Mouse (Mus musculus) embryonic stem cell, embryonic (primary cell): ENCODE data around the gene Ier2.

Source experiments
- CTCF ChIA-PET, 4 experiments: fragments of 300-600 bp in 2 of 4; fragments of 350-600 bp in 2 of 4; sonication (Branson Sonifier 250); formaldehyde crosslinking; loops; one replicate each; lab custom pipeline; 2022; ENCODE audit warnings: inconsistent platforms in 2 of 4; lab: Charles Lee
- POLR2A ChIA-PET, 4 experiments: fragments of 300-600 bp in 2 of 4; fragments of 350-600 bp in 2 of 4; sonication (Branson Sonifier 250); formaldehyde crosslinking; loops; one replicate each; lab custom pipeline; 2022; ENCODE audit warnings: antibody characterized with exemption in 4 of 4, inconsistent platforms in 1 of 4; lab: Charles Lee

Ier2 gene

DNA sequence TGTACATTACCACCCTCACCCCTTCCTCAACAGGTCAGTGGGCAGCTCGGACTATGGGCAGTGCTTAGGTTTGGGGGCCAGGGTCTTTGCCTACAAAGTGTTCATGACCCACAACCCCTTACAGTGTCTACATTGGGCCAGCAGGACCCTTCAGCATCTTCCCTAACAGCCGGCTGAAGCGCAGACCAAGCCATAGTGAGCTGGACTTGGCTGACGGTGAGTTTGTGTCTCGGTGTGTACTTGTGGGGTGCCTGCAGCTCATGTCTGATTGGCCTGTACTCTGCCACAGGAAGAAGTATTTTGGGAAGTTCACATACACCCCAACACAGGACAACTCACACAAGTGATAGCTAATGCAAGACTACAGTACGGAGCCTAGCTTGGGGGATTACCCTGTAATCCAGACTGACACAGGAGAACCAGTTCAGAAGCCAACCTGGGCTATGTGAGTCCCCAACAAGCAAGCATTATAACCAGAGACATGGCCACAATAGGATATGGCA is 40.4 kb upstream of the Ier2 start:
- ChIA-PET POLR2A (interaction anchor here in 3 of 4 experiments (0.6 to 8.0 kb wide), 19 partner anchors 9 to 212 kb away, joined by 3 to 101 read pairs (median 4); partner anchors contain the start of genes Nacc1 (in 2 of the 3), Calr (in 1 of the 3), Ier2 (in 1 of the 3) and Trmt1 (in 1 of the 3)), CTCF (interaction anchor here (0.5 to 4.4 kb wide), 15 partner anchors 10 to 169 kb away, joined by 3 to 57 read pairs (median 6); partner anchors contain the start of genes Syce2 (in 1 of the 4) and Trmt1 (in 1 of the 4))

DNA sequence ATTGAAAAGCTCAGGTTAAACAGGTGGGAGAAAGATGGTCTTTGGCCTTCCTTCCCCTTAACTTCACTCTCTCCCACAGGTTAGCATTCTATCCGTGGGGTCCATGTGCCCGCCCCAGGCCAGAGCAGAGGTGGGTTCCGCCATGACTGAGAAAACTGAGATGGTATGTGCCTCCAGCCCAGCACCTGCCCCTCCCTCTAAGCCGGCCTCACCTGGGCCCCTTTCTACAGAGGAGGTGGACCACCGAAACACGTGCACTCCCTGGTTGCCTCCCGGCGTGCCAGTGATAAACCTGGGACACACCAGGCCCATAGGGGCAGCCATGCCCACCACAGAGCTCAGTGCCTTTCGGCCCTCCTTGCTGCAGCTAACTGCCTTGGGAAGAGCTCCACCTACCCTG is 39.9 kb upstream of the Ier2 start:
- ChIA-PET CTCF (interaction anchor here in 3 of 4 experiments (0.6 to 4.4 kb wide), 11 partner anchors 10 to 121 kb away, joined by 3 to 57 read pairs (median 8); partner anchors contain the start of gene Trmt1 (in 1 of the 3)), POLR2A (interaction anchor here in 3 of 4 experiments (0.6 to 8.0 kb wide), 17 partner anchors 8 to 213 kb away, joined by 3 to 101 read pairs (median 4); partner anchors contain the start of genes Nacc1 (in 2 of the 3), Calr (in 1 of the 3), Ier2 (in 1 of the 3) and Trmt1 (in 1 of the 3))

DNA sequence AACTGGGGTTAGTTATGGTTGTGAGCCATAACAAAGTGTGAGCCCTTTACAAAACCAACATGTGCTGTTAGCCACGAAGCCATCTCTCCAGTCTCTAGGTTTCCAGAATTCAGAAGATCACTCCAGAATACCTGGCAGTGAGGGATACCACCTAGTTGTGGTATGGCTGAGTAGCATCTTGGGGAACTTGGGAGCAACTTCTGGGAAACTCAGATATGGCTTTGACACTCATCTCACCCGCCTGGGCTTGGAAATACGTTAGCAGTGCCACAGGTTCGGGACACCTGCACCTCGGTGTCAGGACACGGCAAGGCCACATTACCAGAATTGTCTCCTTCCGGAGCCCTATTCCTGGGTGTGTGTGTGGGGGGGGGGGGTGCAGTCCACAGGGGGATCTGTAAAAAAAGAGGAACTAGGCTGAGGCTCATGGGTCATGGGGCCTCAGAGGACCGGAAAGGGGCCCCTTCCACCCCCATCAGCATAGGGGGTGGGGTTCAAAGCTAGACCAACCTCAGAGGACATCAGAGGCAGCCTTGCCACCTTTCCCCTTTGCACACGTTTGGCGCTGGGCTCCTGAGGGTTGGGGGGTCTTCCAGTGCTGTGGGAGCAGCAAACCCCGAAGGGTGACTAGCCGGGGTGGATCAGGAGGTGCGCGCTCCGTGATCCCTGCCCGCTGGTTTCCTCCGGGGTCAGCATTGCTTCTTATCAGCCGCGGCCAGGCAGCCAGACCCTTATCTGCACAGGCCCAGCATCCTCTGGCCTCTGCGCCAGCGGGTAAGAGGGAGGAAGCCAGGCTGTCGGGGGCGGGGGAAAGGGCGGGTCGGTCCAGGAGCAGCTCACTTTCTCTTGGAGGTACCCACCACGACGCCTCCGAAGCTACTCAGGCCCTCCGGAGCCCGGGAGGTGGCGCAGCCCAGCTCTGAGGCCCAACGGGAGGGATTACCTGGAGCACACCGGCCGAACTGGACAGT is 38.6 kb upstream of the Ier2 start, which contains the start of gene Lyl1:
Gene Lyl1, plus strand, starts transcription at position 517 of the 971 bp plus-strand sequence.
- CTCF ChIA-PET = interaction anchor here in 3 of 4 experiments (0.7 to 4.4 kb wide), 14 partner anchors 7 to 1031 kb away, joined by 3 to 57 read pairs (median 5); partner anchors contain the start of genes Gcdh (in 1 of the 3) and Nacc1 (in 1 of the 3)
- POLR2A ChIA-PET = interaction anchor here in 3 of 4 experiments (0.6 to 8.0 kb wide), 24 partner anchors 7 to 1046 kb away, joined by 3 to 101 read pairs (median 4); partner anchors contain the start of genes Ier2 (in 2 of the 3), Nacc1 (in 1 of the 3), Rad23a (in 1 of the 3) and Trmt1 (in 1 of the 3)

GRCm38 (mm10) chr8:84700526-84700925 is 37.9 kb upstream of the Ier2 start:
- ChIA-PET CTCF (interaction anchor here (0.6 to 3.8 kb wide), 16 partner anchors 8 to 193 kb away, joined by 3 to 36 read pairs (median 5); partner anchors contain the start of genes Gcdh (in 1 of the 4) and Nacc1 (in 1 of the 4)), POLR2A (interaction anchor here in 2 of 4 experiments (0.9 to 8.0 kb wide), 16 partner anchors 9 to 203 kb away, joined by 3 to 101 read pairs (median 5); partner anchors contain the start of genes Nacc1 (in 2 of the 2), Trmt1 (in 2 of the 2), Calr (in 1 of the 2) and Ier2 (in 1 of the 2))

DNA sequence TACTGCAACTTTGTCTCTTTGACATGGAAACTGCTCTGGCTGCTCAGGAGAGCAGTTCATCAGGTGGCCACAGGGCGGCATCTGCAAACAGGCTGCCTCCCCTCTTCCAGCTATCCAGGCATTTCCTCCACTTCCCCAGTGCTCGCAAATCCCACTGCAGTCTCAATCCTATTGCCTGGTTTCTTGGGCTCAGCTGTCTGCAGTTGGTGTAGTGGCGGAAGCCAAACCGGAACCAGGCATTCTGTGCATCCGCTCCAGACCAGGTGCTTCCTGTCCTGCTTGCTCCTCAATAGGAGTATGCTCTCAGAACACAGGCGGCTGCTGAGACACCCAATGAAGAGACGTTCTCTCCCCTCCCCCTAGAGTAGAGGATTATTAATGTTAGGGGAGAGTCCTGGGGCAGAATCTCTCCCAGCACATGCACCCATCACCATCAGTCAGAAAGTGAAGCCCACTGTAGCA is 37.2 kb upstream of the Ier2 start:
- POLR2A ChIA-PET = interaction anchor here in 3 of 4 experiments (0.7 to 8.0 kb wide), 24 partner anchors 9 to 213 kb away, joined by 3 to 101 read pairs (median 4); partner anchors contain the start of genes Calr (in 2 of the 3), Ier2 (in 2 of the 3), Nacc1 (in 2 of the 3) and Trmt1 (in 2 of the 3)

DNA sequence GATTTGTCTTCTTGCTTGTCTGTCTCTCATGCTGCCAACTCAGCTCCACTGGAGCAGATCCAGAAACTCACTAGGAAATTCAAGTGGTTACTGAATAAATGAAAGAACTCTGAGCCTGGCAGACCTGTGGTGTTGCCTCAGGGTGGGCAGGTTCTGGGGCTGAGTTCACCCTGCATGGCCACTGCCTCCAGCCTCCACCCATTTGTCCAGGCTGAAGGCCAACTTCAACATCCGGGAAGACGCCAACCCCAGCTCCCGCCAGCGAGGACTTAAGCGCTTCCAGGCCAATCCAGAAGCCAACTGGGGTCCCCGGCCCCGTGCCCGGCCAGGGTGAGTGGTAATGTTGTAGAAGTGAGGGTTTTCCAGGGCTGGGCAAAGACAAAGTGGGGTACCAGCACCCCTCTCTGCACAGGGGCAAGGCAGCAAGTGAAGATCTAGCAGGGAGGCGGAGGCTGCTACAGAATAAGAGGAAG is 36.3 kb upstream of the Ier2 start:
- CTCF ChIA-PET = interaction anchor here (0.6 to 3.8 kb wide), 17 partner anchors 8 to 205 kb away, joined by 3 to 36 read pairs (median 5); partner anchors contain the start of gene Nacc1 (in 2 of the 4)
- POLR2A ChIA-PET = interaction anchor here (0.8 to 8.0 kb wide), 19 partner anchors 8 to 214 kb away, joined by 3 to 101 read pairs (median 5); partner anchors contain the start of genes Nacc1 (in 3 of the 4), Calr (in 2 of the 4), Trmt1 (in 2 of the 4) and Ier2 (in 1 of the 4)

More for the DNA sequence above, 37.2 kb upstream of the Ier2 start:
- CTCF ChIA-PET = interaction anchor here (0.6 to 3.8 kb wide), 30 partner anchors 8 to 203 kb away, joined by 3 to 36 read pairs (median 5); partner anchors contain the start of genes Nacc1 (in 2 of the 4), Dand5 (in 1 of the 4) and Gcdh (in 1 of the 4)

- ChIA-PET CTCF (interaction anchor here (0.6 to 3.8 kb wide), 29 partner anchors 9 to 125 kb away, joined by 3 to 36 read pairs (median 3); partner anchors contain the start of genes Nacc1 (in 2 of the 4) and G430095P16Rik (in 1 of the 4)), POLR2A (interaction anchor here in 3 of 4 experiments (0.7 to 31.2 kb wide), 26 partner anchors 9 to 217 kb away, joined by 3 to 557 read pairs (median 5); partner anchors contain the start of genes Nacc1 (in 3 of the 3), Ier2 (in 2 of the 3), Trmt1 (in 2 of the 3) and Calr (in 1 of the 3))
Observed at GRCm38 (mm10) chr8:84698288-84698687, 35.6 kb upstream of the Ier2 start.

DNA sequence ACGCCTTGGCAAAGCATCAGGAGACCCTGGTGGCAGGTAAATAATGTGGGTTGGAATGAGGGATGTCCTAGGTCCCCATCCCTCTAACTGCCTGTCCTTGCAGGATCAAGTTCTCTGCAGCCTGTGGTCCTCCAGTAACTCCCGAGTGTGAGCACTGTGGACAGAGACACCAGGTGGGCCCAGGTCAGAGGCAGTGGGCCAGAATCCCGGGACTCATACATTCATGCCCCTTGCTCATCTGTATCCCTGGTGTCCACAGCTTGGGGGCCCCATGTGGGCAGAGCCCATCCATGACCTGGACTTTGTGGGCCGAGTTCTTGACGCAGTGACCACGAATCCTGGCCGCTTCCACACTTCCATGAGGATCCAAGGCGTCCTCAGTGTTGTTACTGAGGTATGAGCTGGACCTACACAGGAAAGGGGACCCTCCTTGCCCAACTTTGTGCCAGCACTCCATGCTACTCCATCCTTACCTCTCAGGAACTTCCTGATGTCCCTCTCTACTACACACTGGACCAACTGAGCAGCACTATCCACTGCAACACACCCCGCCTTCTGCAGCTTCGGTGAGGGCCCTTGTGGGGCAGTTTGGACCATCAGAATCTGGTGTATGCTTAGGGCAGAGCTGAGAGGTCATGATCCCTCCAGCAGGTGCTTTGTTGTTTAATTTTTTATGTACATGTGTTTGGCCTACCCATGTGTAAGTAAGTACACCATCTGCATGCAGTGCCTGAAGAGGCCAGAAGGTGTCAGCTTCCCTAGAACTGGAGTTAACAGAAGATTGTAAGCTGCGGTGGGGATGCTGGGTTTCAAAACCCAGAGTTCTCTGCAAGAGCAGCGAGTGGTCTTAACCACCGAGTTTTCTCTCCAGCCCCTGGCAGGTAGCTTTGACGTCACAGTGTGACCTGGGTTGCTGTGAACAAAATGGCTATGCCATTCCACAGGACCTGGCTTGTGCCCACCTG is 34.8 kb upstream of the Ier2 start:
- ChIA-PET POLR2A (interaction anchor here in 3 of 4 experiments (0.7 to 31.2 kb wide), 23 partner anchors 10 to 218 kb away, joined by 3 to 557 read pairs (median 5); partner anchors contain the start of genes Nacc1 (in 3 of the 3), Ier2 (in 2 of the 3), Trmt1 (in 2 of the 3) and Dand5 (in 1 of the 3)), CTCF (interaction anchor here (0.6 to 3.8 kb wide), 24 partner anchors 8 to 126 kb away, joined by 3 to 36 read pairs (median 3); partner anchors contain the start of genes Nacc1 (in 2 of the 4) and G430095P16Rik (in 1 of the 4))

GRCm38 (mm10) chr8:84695140-84695539 is 32.5 kb upstream of the Ier2 start:
- POLR2A ChIA-PET = interaction anchor here in 3 of 4 experiments (1.0 to 31.2 kb wide), 8 partner anchors 9 to 120 kb away, joined by 3 to 557 read pairs (median 6); partner anchors contain the start of genes Ier2 (in 1 of the 3) and Trmt1 (in 1 of the 3)
- CTCF ChIA-PET = interaction anchor here in 2 of 4 experiments (1.4 to 1.8 kb wide), 3 partner anchors 8 to 121 kb away, joined by 3 to 4 read pairs (median 4); no protein-coding TSS in a partner anchor

GRCm38 (mm10) chr8:84693332-84693731 is 30.7 kb upstream of the Ier2 start:
- ChIA-PET POLR2A (interaction anchor here in 1 of 4 experiments (0.6 to 31.2 kb wide), 10 partner anchors 9 to 224 kb away, joined by 3 to 557 read pairs (median 6); partner anchors contain the start of gene Ier2), CTCF (interaction anchor here in 3 of 4 experiments (0.7 to 1.6 kb wide), 5 partner anchors 9 to 411 kb away, joined by 3 to 4 read pairs (median 3); no protein-coding TSS in a partner anchor)

GRCm38 (mm10) chr8:84689091-84689915 is 26.7 kb upstream of the Ier2 start:
- ChIA-PET POLR2A (interaction anchor here (1.0 to 31.2 kb wide), 18 partner anchors 7 to 347 kb away, joined by 3 to 557 read pairs (median 6); partner anchors contain the start of genes Calr (in 2 of the 4), Ier2 (in 1 of the 4), Lyl1 (in 1 of the 4) and Tnpo2 (in 1 of the 4)), CTCF (interaction anchor here in 2 of 4 experiments (1.0 to 1.6 kb wide), 2 partner anchors 8 to 50 kb away, joined by 3 to 4 read pairs; no protein-coding TSS in a partner anchor)

- CTCF ChIA-PET = interaction anchor here (0.5 to 2.8 kb wide), 33 partner anchors 10 to 485 kb away, joined by 3 to 17 read pairs (median 4); partner anchors contain the start of genes Calr (in 1 of the 4), Gcdh (in 1 of the 4) and Ier2 (in 1 of the 4)
- POLR2A ChIA-PET = interaction anchor here (0.5 to 31.2 kb wide), 72 partner anchors 8 to 789 kb away, joined by 3 to 557 read pairs (median 5); partner anchors contain the start of genes Ier2 (in 4 of the 4), Calr (in 3 of the 4), Ccdc130 (in 1 of the 4) and Dand5 (in 1 of the 4)
Observed at GRCm38 (mm10) chr8:84687705-84688100, 25.1 kb upstream of the Ier2 start, which contains the start of gene Nacc1. Gene Nacc1, minus strand, starts transcription at chr8:84687862.

DNA sequence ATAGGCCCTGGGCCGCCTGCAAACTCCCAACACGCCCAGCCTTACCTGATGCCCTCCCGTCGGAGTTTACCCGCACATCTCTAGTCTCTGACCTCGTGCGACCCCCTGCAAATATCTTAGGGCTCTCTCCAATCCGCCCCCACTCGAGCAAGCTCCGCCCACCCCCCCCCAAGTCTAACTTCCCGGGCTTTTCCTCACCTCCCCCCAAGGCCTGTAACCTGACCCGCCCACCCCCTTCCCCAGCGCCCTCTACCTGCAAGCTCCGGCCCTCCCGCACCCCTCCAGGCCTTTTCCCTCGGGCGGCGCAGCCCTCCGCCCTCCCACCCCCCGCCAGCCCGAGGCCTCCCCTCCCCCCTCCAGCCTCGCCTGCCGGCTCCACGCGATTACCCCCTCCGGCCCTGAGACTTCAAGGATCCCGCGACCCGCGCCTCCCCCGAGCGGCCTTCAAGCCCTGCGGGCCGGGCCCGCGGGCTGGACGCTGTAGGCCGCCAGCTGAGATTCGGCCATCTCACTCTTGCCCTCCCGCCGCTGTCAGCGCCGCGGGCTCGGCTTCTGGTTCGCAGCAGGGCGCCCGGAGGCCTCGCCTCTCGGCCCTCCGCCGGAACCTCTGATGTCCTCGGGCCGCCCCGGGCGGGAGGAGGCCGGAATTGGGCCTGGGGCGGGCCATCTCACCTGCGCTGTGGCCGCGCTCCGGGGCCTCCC is 24.5 kb upstream of the Ier2 start:
- ChIA-PET CTCF (interaction anchor here (0.5 to 2.8 kb wide), 40 partner anchors 11 to 719 kb away, joined by 3 to 17 read pairs (median 4); partner anchors contain the start of genes Calr (in 1 of the 4), Gcdh (in 1 of the 4) and Ier2 (in 1 of the 4)), POLR2A (interaction anchor here (0.5 to 31.2 kb wide), 95 partner anchors 8 to 788 kb away, joined by 3 to 557 read pairs (median 5); partner anchors contain the start of genes Ier2 (in 4 of the 4), Calr (in 3 of the 4), Ccdc130 (in 1 of the 4) and Dand5 (in 1 of the 4))
